Mouse (Mus musculus) midbrain, embryonic 12.5 days (tissue): ENCODE results near the gene Rwdd3. TPM values are rescaled to one million over a fixed set of nuclear protein-coding genes. Genes with fewer than 3 reads are reported as not detected.

ENCODE experiments used
- ATAC-seq: fragments of 200-750 bp; cut with Nextera tagmentation; 2 replicates; pipeline ENCODE4 v1.8.0; 2017; ENCODE audit warnings: low read depth, moderate TSS enrichment, moderate library complexity; ENCODE audit not compliant: low FRiP score
- H3K27ac ChIP-seq: fragments of 300-500 bp; sonication (generic); replicated peaks from 2 replicates; pipeline ENCODE4 v1.5.1; 2016; ENCODE audit warnings: mild to moderate bottlenecking
- H3K27me3 ChIP-seq: fragments of 300-500 bp; sonication (generic); 2 replicates; pipeline ENCODE4 v1.6.1; 2016; ENCODE audit warnings: mild to moderate bottlenecking
- H3K36me3 ChIP-seq: fragments of 300-500 bp; sonication (generic); 2 replicates; pipeline ENCODE4 v1.6.1; 2016
- H3K4me1 ChIP-seq: fragments of 300-500 bp; sonication (generic); 2 replicates; pipeline ENCODE4 v1.6.1; 2016
- H3K4me2 ChIP-seq: fragments of 300-500 bp; sonication (generic); replicated peaks from 2 replicates; pipeline ENCODE4 v1.6.1; 2016; ENCODE audit warnings: mild to moderate bottlenecking, moderate library complexity
- H3K4me3 ChIP-seq: fragments of 300-500 bp; sonication (generic); 2 replicates; pipeline ENCODE4 v1.5.1; 2016; ENCODE audit warnings: mild to moderate bottlenecking
- H3K9ac ChIP-seq: fragments of 300-500 bp; sonication (generic); replicated peaks from 2 replicates; pipeline ENCODE4 v1.6.1; 2016; ENCODE audit warnings: mild to moderate bottlenecking, moderate library complexity
- H3K9me3 ChIP-seq: fragments of 300-500 bp; sonication (generic); 2 replicates; pipeline ENCODE4 v1.6.1; 2016; ENCODE audit warnings: mild to moderate bottlenecking
- WGBS: fragments of 180-500 bp; shearing (Covaris S2); methylation state at CpG from one replicate; pipeline ENCODE4 v1.1.7; 2016; 5-methylcytosine and 5-hydroxymethylcytosine counted together
- polyA plus RNA-seq: library from polyadenylated mRNA; unstranded; fragments of >200 nt; fragmentation: Nextera tagmentation; extraction: Ambion mirVana; gene quantifications from 2 replicates; pipeline ENCODE4 v1.2.1, GENCODE M21; 2016

Rwdd3 gene
- polyA plus RNA-seq, 1 experiment from 2014 or later = 5.0 TPM

DNA sequence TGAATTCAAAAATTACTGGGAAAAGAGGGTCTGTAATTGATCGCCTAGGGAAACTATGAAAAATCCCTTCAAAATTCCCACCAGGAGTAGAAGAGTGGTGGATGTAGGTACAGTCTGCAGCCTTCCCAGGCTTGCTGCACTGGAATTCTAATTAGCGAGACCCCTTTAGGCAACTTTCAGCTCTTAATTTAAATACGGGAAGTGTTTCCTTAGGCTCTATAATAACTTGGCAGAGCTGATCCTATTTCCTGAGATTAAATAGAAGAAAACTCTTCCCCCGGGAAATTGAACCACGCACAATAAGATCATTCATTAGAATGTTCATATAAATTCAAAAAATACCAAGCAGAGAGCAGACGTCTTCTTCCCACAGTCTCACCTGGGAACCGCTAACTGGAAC lies 61.1 kb downstream of the Rwdd3 start:
- peaks cover 8% of the 10 kb centered on the region; the same call in 1 of the 2 replicates for H3K27me3 ChIP-seq
- no peak overlapping the region for H3K27ac ChIP-seq
- H3K9me3 ChIP-seq = peaks cover 6% of the 10 kb centered on the region; the same call in 1 of the 2 replicates
- no peak for ATAC-seq
- no peak overlapping the region for H3K9ac ChIP-seq
- 78% methylated on average over 7 of the region's 7 CpGs for WGBS
- H3K4me1 ChIP-seq = no peaks in the 10 kb centered on the region
- H3K4me2 ChIP-seq = no peak overlapping the region
- no peak overlapping the region for H3K4me3 ChIP-seq
- H3K36me3 ChIP-seq = no peaks in the 10 kb centered on the region

DNA sequence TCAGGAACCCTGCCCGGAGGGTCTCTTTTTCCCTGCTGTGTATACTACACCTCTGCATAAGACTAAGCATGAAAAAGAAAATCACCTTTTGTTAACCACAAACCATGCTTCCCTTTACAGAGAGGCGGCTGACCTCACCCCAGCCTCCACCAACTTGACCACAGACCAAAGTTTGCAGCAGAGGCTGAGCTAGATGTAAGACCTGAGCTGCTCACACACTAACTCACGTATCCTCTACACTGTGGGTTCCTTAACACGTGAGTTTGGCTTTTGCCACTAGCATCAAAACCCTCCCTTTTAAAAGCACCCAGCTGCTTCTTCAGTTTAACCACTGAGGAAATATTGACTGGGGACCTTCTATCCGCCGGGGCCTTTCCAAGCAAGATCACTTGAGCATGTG lies 64.0 kb downstream of the Rwdd3 start:
- ATAC-seq = no peak
- H3K9me3 ChIP-seq = no peaks in the 10 kb centered on the region
- peaks cover 8% of the 10 kb centered on the region for H3K4me1 ChIP-seq
- no peaks in the 10 kb centered on the region for H3K36me3 ChIP-seq
- WGBS = 91% methylated on average over 6 of the region's 6 CpGs
- no peak overlapping the region for H3K9ac ChIP-seq
- H3K4me2 ChIP-seq = no peak overlapping the region
- H3K27me3 ChIP-seq = peaks cover 9% of the 10 kb centered on the region; the same call in 1 of the 2 replicates
- H3K4me3 ChIP-seq = no peak overlapping the region
- H3K27ac ChIP-seq = no peak overlapping the region

DNA sequence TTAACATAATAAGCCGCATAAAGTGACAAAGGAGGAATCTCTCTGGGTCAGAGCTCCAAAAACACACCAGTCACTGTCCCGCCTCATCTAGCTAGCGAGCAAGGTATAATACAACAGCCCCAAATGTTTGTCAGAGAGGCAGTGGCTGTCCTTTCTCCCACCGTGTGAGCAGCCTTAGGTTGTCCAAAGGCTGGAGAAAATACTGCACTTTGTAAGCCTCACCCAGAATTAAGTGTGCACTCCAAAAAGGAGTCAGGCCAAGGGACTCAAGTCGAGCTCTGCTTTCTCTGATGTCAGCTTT lies 66.1 kb downstream of the Rwdd3 start:
- WGBS = 67% methylated on average over 5 of the region's 5 CpGs
- H3K36me3 ChIP-seq = no peaks in the 10 kb centered on the region
- peaks cover 9% of the 10 kb centered on the region; the same call in 1 of the 2 replicates for H3K27me3 ChIP-seq
- no peak overlapping the region for H3K9ac ChIP-seq
- no peak overlapping the region for H3K27ac ChIP-seq
- peaks cover 8% of the 10 kb centered on the region for H3K4me1 ChIP-seq
- 0 out of 2 replicates have a peak overlapping the region, but pooled peaks have one; percentile 38 for H3K4me2 ChIP-seq
- 0 out of 2 replicates have a peak, but pooled peaks have one; percentile 29 for ATAC-seq
- H3K9me3 ChIP-seq = no peaks in the 10 kb centered on the region
- H3K4me3 ChIP-seq = no peak overlapping the region

Other genes starting within 250 kb of the Rwdd3 start
- gene Tmem56, start 111.4 kb upstream of the Rwdd3 start, polyA plus RNA-seq = 0.69 and 1.0 TPM in 2 replicates
- gene Alg14, start 120.1 kb upstream of the Rwdd3 start, polyA plus RNA-seq = 31.0 and 33.8 TPM in 2 replicates